Mouse (Mus musculus) embryonic facial prominence, embryonic 10.5 days (tissue): Measurements from ENCODE around the gene Ociad1. TPM values are rescaled to one million over a fixed set of nuclear protein-coding genes. Genes with fewer than 3 reads are reported as not detected.
A peak's percentile ranks its signal among the peaks of the same experiment; 100 is the strongest.
"Not testable (repeated sequence)": the region's sequence is repeated elsewhere in the genome, so short reads cannot be mapped to it uniquely, and the experiment has no call there.

ENCODE experiments used
- DNase-seq: peaks from one replicate; pipeline ENCODE4 v3.0.0-alpha.2; 2017; ENCODE audit warnings: low spot score
- H3K27ac ChIP-seq: fragments of 300-500 bp; sonication (generic); replicated peaks from 2 replicates; pipeline ENCODE4 v1.5.1; 2016; ENCODE audit warnings: mild to moderate bottlenecking
- H3K27me3 ChIP-seq: fragments of 300-500 bp; sonication (generic); replicated peaks from 2 replicates; pipeline ENCODE4 v1.6.1; 2016; ENCODE audit warnings: low read depth, mild to moderate bottlenecking; ENCODE audit not compliant: poor library complexity, severe bottlenecking
- H3K36me3 ChIP-seq: fragments of 300-500 bp; sonication (generic); replicated peaks from 2 replicates; pipeline ENCODE4 v1.6.1; 2016; ENCODE audit warnings: mild to moderate bottlenecking, moderate library complexity
- H3K4me1 ChIP-seq: fragments of 300-500 bp; sonication (generic); 2 replicates; pipeline ENCODE4 v1.6.1; 2016
- H3K4me3 ChIP-seq: fragments of 300-500 bp; sonication (generic); 2 replicates; pipeline ENCODE4 v1.5.1; 2016; ENCODE audit warnings: mild to moderate bottlenecking, moderate library complexity
- H3K9me3 ChIP-seq: fragments of 300-500 bp; sonication (generic); 2 replicates; pipeline ENCODE4 v1.6.1; 2016; ENCODE audit warnings: mild to moderate bottlenecking
- WGBS: fragments of 180-500 bp; shearing (Covaris S2); methylation state at CpG from one replicate; pipeline ENCODE4 v1.1.7; 2016; 5-methylcytosine and 5-hydroxymethylcytosine counted together
- polyA plus RNA-seq: library from polyadenylated mRNA; unstranded; fragments of >200 nt; fragmentation: Nextera tagmentation; extraction: Ambion mirVana; gene quantifications from 2 replicates; pipeline ENCODE4 v1.2.1, GENCODE M21; 2016

The Ociad1 gene
- polyA plus RNA-seq, 1 experiment from 2014 or later, result 137 TPM

DNA sequence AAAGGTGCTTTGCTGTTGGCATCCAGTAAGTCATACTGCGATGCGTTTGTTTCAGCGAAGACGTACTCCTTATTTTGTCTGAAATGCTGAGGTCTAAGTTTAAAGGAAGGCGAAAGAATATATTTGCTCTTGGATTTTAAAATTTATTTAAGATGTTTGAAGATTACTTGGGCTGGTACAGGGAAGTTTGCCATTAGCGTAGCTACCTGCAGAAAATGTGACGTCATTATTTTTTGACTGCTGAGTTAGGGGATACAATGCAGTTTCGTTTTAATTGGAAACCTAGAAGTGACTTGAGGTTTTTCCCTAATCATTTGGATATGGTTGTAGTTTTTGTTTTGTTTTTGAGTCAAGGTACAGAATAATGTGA is 859 bp downstream of the Ociad1 start:
- Histone ChIP-seq H3K4me1 (peaks cover 19% of the 10 kb centered on the region), H3K27me3 (no peaks in the 10 kb centered on the region), H3K27ac (peak overlapping the region; percentile 96), H3K9me3 (no peaks in the 10 kb centered on the region), H3K4me3 (peak overlapping the region; percentile 98), H3K36me3 (peaks cover 40% of the 10 kb centered on the region)
- WGBS, result 17% methylated on average over 8 of the region's 8 CpGs
- no peak for DNase-seq

DNA sequence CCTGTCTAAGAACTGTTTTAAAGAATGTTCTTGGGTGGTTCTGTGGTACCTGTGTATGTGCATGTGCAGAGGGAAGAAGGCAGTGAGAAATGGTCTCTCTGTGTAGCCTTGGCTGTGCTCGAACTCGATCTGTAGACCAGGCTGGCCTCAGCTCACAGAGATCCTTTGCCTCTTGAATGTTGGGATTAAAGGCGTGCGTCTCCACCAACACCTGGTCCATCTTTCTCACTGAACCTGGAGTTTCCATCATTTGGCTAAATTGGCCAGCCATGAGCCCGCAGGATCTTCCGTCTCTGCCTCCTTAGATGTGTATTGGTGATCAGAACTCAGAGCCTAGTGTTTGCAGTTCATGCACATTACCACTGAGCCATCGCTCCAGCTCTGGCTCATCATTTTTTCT is 2.4 kb downstream of the Ociad1 start:
- H3K9me3 ChIP-seq, result no peaks in the 10 kb centered on the region
- peaks cover 53% of the 10 kb centered on the region for H3K36me3 ChIP-seq
- no peak for DNase-seq
- H3K4me3 ChIP-seq, result no peak overlapping the region
- H3K4me1 ChIP-seq, result peaks cover 19% of the 10 kb centered on the region
- WGBS, result 97% methylated on average over 7 of the region's 7 CpGs
- H3K27me3 ChIP-seq, result no peaks in the 10 kb centered on the region
- no peak overlapping the region for H3K27ac ChIP-seq

DNA sequence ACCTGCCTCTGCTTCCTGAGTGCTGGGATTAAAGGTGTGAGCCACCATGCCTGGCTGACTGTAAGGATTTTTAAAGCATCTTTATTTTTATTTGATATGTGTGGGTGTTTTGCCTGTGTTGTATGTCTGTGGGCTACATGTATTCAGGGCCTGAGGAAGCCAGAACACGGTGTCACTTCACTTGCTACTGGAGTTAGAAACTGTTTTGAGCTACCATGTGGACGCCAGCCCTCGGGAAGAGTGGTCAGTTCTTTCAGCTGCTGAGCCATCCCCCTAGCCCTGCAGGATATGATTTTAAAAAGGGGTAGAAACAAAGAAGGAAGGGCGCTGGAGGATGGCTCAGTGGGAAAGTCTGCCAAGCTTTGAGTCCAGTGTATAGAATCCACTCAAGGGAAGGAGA is 3.3 kb downstream of the Ociad1 start:
- Histone ChIP-seq H3K4me3 (no peak overlapping the region), H3K36me3 (peaks cover 61% of the 10 kb centered on the region), H3K27me3 (no peaks in the 10 kb centered on the region), H3K9me3 (no peaks in the 10 kb centered on the region), H3K4me1 (peaks cover 19% of the 10 kb centered on the region), H3K27ac (no peak overlapping the region)
- 91% methylated on average over 4 of the region's 4 CpGs for WGBS
- DNase-seq, result no peak

DNA sequence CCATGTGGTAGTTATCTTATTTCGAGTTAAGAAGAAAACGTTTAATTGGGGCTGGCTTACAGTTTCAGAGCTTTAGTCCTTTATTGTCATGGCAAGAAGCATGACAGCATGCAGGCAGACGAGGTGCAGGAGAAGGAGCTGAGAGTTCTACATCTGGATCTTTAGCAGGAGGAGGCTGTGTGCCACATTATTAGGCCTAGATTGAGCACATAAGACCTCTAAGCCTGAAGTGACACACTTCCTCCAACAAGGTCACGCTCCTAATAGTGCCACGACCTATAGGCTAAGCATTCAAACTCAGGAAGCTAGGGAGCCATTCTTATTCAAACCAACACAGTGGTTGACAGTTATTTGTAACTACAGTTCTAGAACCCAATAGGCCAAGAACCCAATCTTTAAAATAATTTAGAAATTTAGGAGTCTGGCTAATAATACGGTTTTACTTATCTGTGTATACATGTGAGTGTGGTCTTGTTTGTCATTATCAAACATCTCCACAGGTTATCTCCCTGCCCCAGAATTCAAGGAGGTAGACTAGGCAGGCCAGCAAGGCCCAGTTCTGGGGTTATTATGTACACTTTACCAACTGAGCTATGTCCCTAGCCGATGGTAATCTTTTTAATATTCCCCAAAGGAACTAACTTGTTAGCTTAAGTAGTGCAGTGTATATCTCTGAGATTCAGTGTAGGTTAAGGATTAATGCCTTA is 9.2 kb downstream of the Ociad1 start:
- no peak for DNase-seq
- no peaks in the 10 kb centered on the region for H3K4me1 ChIP-seq
- H3K27me3 ChIP-seq, result no peaks in the 10 kb centered on the region
- no peak overlapping the region for H3K27ac ChIP-seq
- 88% methylated on average over 7 of the region's 7 CpGs for WGBS
- peaks cover 96% of the 10 kb centered on the region for H3K36me3 ChIP-seq
- no peak overlapping the region for H3K4me3 ChIP-seq
- no peaks in the 10 kb centered on the region for H3K9me3 ChIP-seq

DNA sequence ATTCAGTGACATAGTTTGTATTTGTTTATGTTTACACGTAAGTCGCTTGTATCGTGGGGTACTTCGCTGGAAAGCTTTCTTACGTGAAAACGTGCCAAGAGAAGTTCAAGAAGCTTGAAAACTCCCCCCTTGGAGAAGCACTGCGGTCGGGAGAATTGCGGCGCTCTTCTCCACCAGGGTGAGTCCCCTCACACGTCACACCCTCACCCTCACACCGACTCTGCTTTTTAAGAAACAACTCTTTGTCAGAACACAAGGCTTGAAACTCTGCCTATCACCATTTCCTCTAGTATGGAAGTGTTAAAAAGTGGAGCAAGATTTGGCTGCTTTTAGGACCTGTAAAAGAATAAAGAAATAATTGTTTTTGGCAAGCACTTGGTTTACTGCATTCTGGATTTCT is 11.9 kb downstream of the Ociad1 start:
- WGBS, result 90% methylated on average over 12 of the region's 12 CpGs
- Histone ChIP-seq H3K9me3 (no peaks in the 10 kb centered on the region), H3K27me3 (no peaks in the 10 kb centered on the region), H3K36me3 (peaks cover 98% of the 10 kb centered on the region), H3K4me1 (no peaks in the 10 kb centered on the region), H3K4me3 (no peak overlapping the region), H3K27ac (no peak overlapping the region)
- no peak for DNase-seq

DNA sequence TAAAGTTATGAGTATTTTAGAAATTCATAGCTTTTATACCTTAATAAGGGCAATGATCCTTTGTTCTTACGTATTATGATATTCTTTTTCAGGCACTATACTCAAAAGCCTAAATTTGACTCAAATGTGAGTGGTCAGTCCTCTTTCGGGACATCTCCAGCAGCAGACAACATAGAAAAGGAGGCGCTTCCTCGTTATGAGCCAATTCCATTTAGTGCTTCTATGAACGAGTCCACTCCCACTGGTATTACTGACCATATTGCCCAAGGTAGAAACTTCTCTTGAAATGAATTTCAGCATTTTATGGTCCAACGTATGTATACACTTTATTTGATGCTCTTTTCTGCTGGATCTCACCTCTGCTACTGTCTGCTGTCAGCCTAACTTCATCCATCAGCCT is 13.9 kb downstream of the Ociad1 start:
- no peaks in the 10 kb centered on the region for H3K9me3 ChIP-seq
- H3K4me3 ChIP-seq, result no peak overlapping the region
- H3K27ac ChIP-seq, result no peak overlapping the region
- H3K27me3 ChIP-seq, result no peaks in the 10 kb centered on the region
- no peaks in the 10 kb centered on the region for H3K4me1 ChIP-seq
- peaks cover 100% of the 10 kb centered on the region for H3K36me3 ChIP-seq
- WGBS, result 95% methylated on average over 6 of the region's 6 CpGs
- DNase-seq, result no peak

DNA sequence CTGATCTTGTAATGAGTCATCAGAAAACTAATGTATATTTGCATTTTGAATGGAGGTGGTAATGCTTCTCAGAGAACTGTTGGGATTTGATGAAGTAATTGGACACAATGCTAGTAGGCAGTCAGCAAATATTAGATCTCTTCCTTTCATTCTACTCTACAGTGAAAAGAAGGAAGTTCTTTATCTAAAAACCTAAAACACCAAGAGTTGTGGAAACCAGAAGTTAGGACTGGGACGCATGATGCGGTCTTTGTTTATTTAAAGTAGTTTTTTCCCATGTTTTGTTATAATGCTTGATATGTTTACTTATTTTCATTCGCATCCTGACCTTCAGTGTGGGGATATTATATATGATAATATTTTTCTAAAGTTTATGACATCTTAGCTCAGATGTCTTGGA is 14.7 kb downstream of the Ociad1 start:
- Histone ChIP-seq H3K36me3 (peaks cover 99% of the 10 kb centered on the region), H3K27me3 (no peaks in the 10 kb centered on the region), H3K9me3 (no peaks in the 10 kb centered on the region), H3K27ac (no peak overlapping the region), H3K4me1 (no peaks in the 10 kb centered on the region), H3K4me3 (no peak overlapping the region)
- no peak for DNase-seq
- 95% methylated on average over 3 of the region's 3 CpGs for WGBS

DNA sequence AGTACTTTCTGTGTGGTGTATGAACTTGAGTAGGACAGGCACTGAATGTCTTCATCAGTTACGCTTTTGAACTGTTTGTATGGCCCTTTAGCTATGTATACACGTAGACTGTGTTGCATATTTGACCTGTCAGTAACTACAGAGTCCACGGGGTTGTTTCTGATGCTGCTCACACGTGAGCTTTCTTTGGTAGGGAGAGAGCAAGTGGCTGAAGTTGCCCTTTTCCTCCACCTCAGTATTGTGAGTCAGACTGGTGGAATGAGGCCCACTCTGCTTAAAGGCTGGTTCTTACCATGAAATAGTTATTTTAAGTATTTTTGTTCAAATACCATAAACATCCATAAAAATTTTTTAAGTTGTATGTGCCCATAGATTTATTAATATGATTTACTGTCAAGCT is 16.9 kb downstream of the Ociad1 start:
- WGBS, result 91% methylated on average over 4 of the region's 4 CpGs
- H3K4me3 ChIP-seq, result no peak overlapping the region
- H3K9me3 ChIP-seq, result no peaks in the 10 kb centered on the region
- peaks cover 98% of the 10 kb centered on the region for H3K36me3 ChIP-seq
- DNase-seq, result no peak
- no peak overlapping the region for H3K27ac ChIP-seq
- H3K4me1 ChIP-seq, result no peaks in the 10 kb centered on the region
- H3K27me3 ChIP-seq, result no peaks in the 10 kb centered on the region

DNA sequence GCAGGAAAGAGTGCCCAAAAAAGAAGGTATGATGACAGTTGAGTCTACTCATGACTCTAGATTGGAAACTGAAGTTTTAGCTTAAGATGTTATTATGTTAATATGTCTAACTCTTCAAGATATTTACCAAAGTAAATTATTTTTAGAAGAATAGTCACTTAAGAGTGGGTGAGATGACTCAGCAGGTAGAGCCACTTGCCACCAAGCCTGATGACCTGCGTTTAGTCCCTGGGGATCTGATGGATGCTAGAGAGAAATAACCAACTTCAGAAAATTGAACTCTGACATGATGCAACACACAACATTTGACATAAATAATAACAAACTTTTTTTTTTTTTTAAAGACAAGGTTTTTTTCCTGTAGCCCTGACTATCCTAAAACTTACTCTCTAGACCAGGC is 17.8 kb downstream of the Ociad1 start:
- 92% methylated on average over 1 of the region's 1 CpGs for WGBS
- no peak overlapping the region for H3K27ac ChIP-seq
- DNase-seq, result no peak
- H3K4me3 ChIP-seq, result no peak overlapping the region
- H3K36me3 ChIP-seq, result peaks cover 98% of the 10 kb centered on the region
- H3K9me3 ChIP-seq, result no peaks in the 10 kb centered on the region
- no peaks in the 10 kb centered on the region for H3K27me3 ChIP-seq
- no peaks in the 10 kb centered on the region for H3K4me1 ChIP-seq

DNA sequence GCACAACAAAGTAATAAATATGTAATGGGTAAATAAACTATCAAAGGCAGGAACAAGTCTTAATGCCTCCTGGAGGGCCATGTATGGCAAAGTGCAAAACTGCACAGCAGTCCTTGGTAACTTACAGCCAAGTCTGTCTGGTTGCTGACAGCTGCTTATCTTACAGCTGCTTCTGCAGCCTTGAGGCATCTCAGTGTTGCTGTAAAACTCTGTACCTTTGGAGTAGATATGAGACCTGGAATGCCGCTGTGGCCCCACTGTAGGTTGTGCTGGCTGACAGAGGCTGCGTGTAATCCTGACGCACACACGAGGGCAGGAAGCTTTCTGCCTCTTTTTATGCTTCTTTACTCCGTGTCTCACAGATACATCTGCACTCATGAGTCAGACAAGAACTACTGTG is 18.9 kb downstream of the Ociad1 start:
- Histone ChIP-seq H3K4me3 (no peak overlapping the region), H3K27me3 (no peaks in the 10 kb centered on the region), H3K36me3 (peaks cover 98% of the 10 kb centered on the region), H3K9me3 (no peaks in the 10 kb centered on the region), H3K27ac (no peak overlapping the region), H3K4me1 (no peaks in the 10 kb centered on the region)
- WGBS, result 94% methylated on average over 5 of the region's 5 CpGs
- no peak for DNase-seq

DNA sequence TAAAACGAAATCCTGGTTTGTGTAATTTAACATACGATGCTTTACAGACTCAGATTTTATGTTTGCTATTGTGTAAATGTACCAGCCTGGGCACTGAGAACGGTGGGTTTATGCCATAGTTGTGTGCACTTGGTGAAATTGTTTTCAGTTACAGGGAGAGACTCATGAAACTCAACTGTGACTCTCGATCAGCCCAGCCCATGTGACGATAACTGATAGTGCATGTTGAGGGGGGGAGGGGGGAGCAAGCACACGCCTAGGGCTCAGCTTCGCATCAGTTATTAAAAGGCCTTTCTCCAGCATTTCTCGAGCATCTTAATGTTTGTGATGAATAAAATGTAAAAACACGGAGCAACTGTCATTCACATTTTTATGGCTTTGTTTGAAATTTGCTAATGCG is 21.0 kb downstream of the Ociad1 start:
- Histone ChIP-seq H3K36me3 (peaks cover 91% of the 10 kb centered on the region), H3K27ac (no peak overlapping the region), H3K4me3 (no peak overlapping the region), H3K4me1 (no peaks in the 10 kb centered on the region), H3K9me3 (no peaks in the 10 kb centered on the region), H3K27me3 (no peaks in the 10 kb centered on the region)
- no peak for DNase-seq
- 92% methylated on average over 10 of the region's 10 CpGs for WGBS

DNA sequence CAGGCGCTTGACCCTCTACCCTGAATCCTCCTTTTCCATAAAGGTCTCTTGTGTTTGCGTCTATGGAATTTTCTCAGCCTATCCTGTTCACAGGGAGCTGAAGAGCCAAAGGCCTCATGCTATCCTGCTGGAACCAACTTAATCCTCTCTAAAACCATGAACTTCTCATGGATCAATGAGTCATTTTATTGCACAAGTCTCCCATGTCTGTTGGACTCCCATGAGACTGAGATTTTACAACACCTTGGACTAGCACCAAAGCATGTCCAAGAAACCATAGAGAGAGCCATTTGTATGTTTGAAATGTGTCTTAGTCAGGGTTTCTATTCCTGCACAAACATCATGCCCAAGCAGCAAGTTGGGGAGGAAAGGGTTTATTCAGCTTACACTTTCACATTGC is 22.1 kb downstream of the Ociad1 start:
- Histone ChIP-seq H3K27ac (no peak overlapping the region), H3K4me3 (no peak overlapping the region), H3K27me3 (no peaks in the 10 kb centered on the region), H3K9me3 (no peaks in the 10 kb centered on the region), H3K36me3 (peaks cover 85% of the 10 kb centered on the region), H3K4me1 (no peaks in the 10 kb centered on the region)
- DNase-seq, result no peak
- 94% methylated on average over 2 of the region's 2 CpGs for WGBS

DNA sequence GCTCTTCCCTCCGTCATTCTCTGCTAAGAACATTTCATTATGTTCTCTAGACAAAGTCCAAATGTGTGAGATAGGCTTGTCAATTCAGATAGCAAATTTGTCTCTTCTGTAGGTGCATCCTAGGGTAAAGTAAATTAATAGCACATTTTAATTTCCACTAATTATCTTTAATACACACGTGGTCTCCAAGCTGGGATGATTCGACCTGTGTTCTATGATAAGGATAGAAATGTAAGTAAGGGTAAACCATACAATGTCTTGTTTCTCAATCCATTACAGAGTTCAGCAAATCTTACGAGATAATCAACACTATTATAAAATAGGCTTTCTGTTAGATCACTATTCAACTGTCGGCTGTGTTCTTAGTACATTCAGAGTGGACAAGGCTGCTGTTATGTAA is 26.7 kb downstream of the Ociad1 start:
- Histone ChIP-seq H3K4me3 (no peak overlapping the region), H3K36me3 (peaks cover 40% of the 10 kb centered on the region), H3K27ac (no peak overlapping the region), H3K4me1 (no peaks in the 10 kb centered on the region), H3K9me3 (no peaks in the 10 kb centered on the region), H3K27me3 (no peaks in the 10 kb centered on the region)
- DNase-seq, result no peak
- WGBS, result 92% methylated on average over 5 of the region's 5 CpGs

DNA sequence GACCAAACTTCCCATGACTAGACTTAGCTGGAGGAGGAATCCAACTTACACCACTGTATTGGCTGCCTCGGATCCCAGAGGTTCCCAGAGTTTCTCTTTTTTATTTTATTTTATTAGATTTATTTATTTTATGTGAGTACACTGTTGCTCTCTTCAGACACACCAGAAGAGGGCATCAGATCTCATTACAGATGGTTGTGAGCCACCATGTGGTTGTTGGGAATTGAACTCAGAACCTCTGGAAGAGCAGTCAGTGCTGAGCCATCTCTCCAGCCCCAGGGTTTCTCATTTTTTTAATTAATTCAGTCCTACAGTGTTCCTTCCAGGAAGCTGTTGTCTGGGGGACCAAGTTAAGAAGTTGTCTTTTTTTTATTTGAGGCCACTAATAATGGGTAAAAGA is 30.1 kb downstream of the Ociad1 start:
- H3K27ac ChIP-seq, H3K36me3 ChIP-seq, DNase-seq, H3K9me3 ChIP-seq, H3K4me1 ChIP-seq, H3K4me3 ChIP-seq, H3K27me3 ChIP-seq: not testable (repeated sequence)
- WGBS, result 95% methylated on average over 1 of the region's 1 CpGs
